Mouse (Mus musculus): ENCODE measurements at regions not wholly inside any gene's neighbourhood (a gene's known extent, or its start where the extent isn't known, plus 50 kb on each side); places are given as distances from the start of the nearest gene placed in this dataset.
A peak's percentile ranks its signal among the peaks of the same experiment; 100 is the strongest.

DNA sequence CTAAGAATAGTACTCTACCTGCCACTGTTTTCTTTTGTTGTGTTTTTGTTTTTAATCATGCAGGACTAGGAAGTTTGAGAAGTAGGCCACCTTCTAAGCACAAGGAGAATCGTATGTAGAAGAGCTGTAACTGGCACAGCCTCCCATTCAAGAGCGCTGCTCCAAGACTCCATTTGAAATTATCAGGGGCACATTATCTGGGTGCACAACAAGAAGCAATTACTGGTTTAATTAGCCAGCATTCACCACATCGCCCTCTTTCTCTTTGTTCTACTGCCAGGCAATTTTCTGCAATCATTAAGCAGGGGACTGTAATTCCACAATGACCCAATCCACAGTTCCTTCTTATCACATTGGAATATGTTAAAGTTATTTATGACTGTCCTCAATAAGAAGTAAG, 1220.8 kb upstream of the Pabpc4l start:
- DNase-seq (ENCODE audit: low spot score in 2 of 2), result peak; percentile 18 to 26

GRCm38 (mm10) chr3:47662484-47662883, 1214.5 kb upstream of the Pabpc4l start:
- DNase-seq (ENCODE audit: low spot score in 2 of 2), result no peak

- no peak for DNase-seq (ENCODE audit: low spot score in 2 of 2)
Observed at GRCm38 (mm10) chr3:47660531-47660930, 1212.5 kb upstream of the Pabpc4l start.

Data from right cerebral cortex, postnatal 10 days (tissue).